Mouse (Mus musculus): Measurements from ENCODE around the gene B130006D01Rik. TPM values are rescaled to one million over a fixed set of nuclear protein-coding genes. Genes with fewer than 3 reads are reported as not detected.

Gene B130006D01Rik
- polyA plus RNA-seq, 1 experiment, result not detected

- no peak for TF ChIP-seq GATA1 (IDR thresholded peaks at IDR 0.05; ENCODE audit: low read length)
Measured at GRCm38 (mm10) chr11:95744521-95744920, 21.1 kb downstream of the B130006D01Rik start.

- TF ChIP-seq GATA1 (IDR thresholded peaks at IDR 0.05; ENCODE audit: low read length), result no peak
Measured at GRCm38 (mm10) chr11:95746821-95747220, 23.4 kb downstream of the B130006D01Rik start.

- no peak for TF ChIP-seq GATA1 (IDR thresholded peaks at IDR 0.05; ENCODE audit: low read length)
Measured at GRCm38 (mm10) chr11:95748331-95748730, 24.9 kb downstream of the B130006D01Rik start.

- TF ChIP-seq GATA1 (IDR thresholded peaks at IDR 0.05; ENCODE audit: low read length), result no peak
Measured at GRCm38 (mm10) chr11:95749619-95750018, 26.2 kb downstream of the B130006D01Rik start.

- TF ChIP-seq GATA1 (IDR thresholded peaks at IDR 0.05; ENCODE audit: low read length), result no peak
Measured at GRCm38 (mm10) chr11:95750995-95751394, 27.6 kb downstream of the B130006D01Rik start.

- no peak for TF ChIP-seq GATA1 (IDR thresholded peaks at IDR 0.05; ENCODE audit: low read length)
Measured at GRCm38 (mm10) chr11:95760521-95760920, 37.1 kb downstream of the B130006D01Rik start.

- TF ChIP-seq GATA1 (IDR thresholded peaks at IDR 0.05; ENCODE audit: low read length), result no peak
Measured at GRCm38 (mm10) chr11:95762996-95763395, 39.6 kb downstream of the B130006D01Rik start.

- no peak for TF ChIP-seq GATA1 (IDR thresholded peaks at IDR 0.05; ENCODE audit: low read length)
Measured at GRCm38 (mm10) chr11:95764806-95765205, 41.4 kb downstream of the B130006D01Rik start.

- no peak for TF ChIP-seq GATA1 (IDR thresholded peaks at IDR 0.05; ENCODE audit: low read length)
Measured at GRCm38 (mm10) chr11:95765334-95765733, 41.9 kb downstream of the B130006D01Rik start.

- no peak for TF ChIP-seq GATA1 (IDR thresholded peaks at IDR 0.05; ENCODE audit: low read length)
Measured at GRCm38 (mm10) chr11:95768244-95768643, 44.9 kb downstream of the B130006D01Rik start.

- TF ChIP-seq GATA1 (IDR thresholded peaks at IDR 0.05; ENCODE audit: low read length), result no peak
Measured at GRCm38 (mm10) chr11:95769208-95769607, 45.8 kb downstream of the B130006D01Rik start.

- no peak for TF ChIP-seq GATA1 (IDR thresholded peaks at IDR 0.05; ENCODE audit: low read length)
Measured at GRCm38 (mm10) chr11:95770720-95771364, 47.5 kb downstream of the B130006D01Rik start.

GRCm38 (mm10) chr11:95771665-95772064 lies 48.3 kb downstream of the B130006D01Rik start:
- no peak for TF ChIP-seq GATA1 (IDR thresholded peaks at IDR 0.05; ENCODE audit: low read length)

- no peak for TF ChIP-seq GATA1 (IDR thresholded peaks at IDR 0.05; ENCODE audit: low read length)
Measured at GRCm38 (mm10) chr11:95773264-95773663, 49.9 kb downstream of the B130006D01Rik start.

Other genes with a start within 250 kb of the B130006D01Rik start
- gene Nxph3, start 209.0 kb upstream of the B130006D01Rik start, polyA plus RNA-seq (2012), result not detected in 2 replicates
- gene Ngfr, start 135.9 kb upstream of the B130006D01Rik start, polyA plus RNA-seq (2012), result not detected in 2 replicates
- gene Phb, start 56.6 kb upstream of the B130006D01Rik start, polyA plus RNA-seq (2012), result 43.0 and 51.4 TPM in 2 replicates
- gene Zfp652, start 10.9 kb upstream of the B130006D01Rik start, polyA plus RNA-seq (2012), result 140 and 144 TPM in 2 replicates
- 269 and 284 TPM in 2 replicates for gene Phospho1, start 100.9 kb downstream of the B130006D01Rik start, polyA plus RNA-seq (2012)
- gene Gngt2, start 113.6 kb downstream of the B130006D01Rik start, polyA plus RNA-seq (2012), result 6.5 and 9.5 TPM in 2 replicates
- 34.0 and 39.2 TPM in 2 replicates for gene Abi3, start 118.9 kb downstream of the B130006D01Rik start, polyA plus RNA-seq (2012)
- not detected in 2 replicates for gene B4galnt2, start 191.3 kb downstream of the B130006D01Rik start, polyA plus RNA-seq (2012)

Data from G1E-ER4 (cell line).